Mouse (Mus musculus) myocyte (in vitro differentiated cells): Measurements from ENCODE around the gene Slc39a5.

Experiments used
- CEBPB ChIP-seq: IDR thresholded peaks from 2 replicates; pipeline ENCODE4 v1.6.1; 2011; ENCODE audit warnings: mild to moderate bottlenecking, moderate library complexity; ENCODE audit not compliant: poor library complexity, insufficient read depth, severe bottlenecking
- E2F4 ChIP-seq: IDR thresholded peaks from one replicate; pipeline ENCODE4 v1.6.1; 2011; ENCODE audit warnings: mild to moderate bottlenecking, control low read depth, moderate library complexity; ENCODE audit not compliant: insufficient read depth
- POLR2A ChIP-seq: IDR thresholded peaks from one replicate; pipeline ENCODE4 v1.6.1; 2011; ENCODE audit warnings: low read depth, mild to moderate bottlenecking, control low read depth, moderate library complexity; ENCODE audit not compliant: insufficient read length
- SRF ChIP-seq: IDR thresholded peaks from one replicate; pipeline ENCODE4 v1.6.1; 2011; ENCODE audit warnings: low read depth; ENCODE audit not compliant: control insufficient read depth, insufficient read length
- TCF12 ChIP-seq: IDR thresholded peaks from one replicate; pipeline ENCODE4 v1.6.1; 2011; ENCODE audit warnings: mild to moderate bottlenecking, control low read depth; ENCODE audit not compliant: poor library complexity, insufficient read depth, severe bottlenecking
- USF1 ChIP-seq: IDR thresholded peaks from one replicate; pipeline ENCODE4 v1.6.1; 2011; ENCODE audit warnings: low read depth, mild to moderate bottlenecking, control low read depth, moderate library complexity

DNA sequence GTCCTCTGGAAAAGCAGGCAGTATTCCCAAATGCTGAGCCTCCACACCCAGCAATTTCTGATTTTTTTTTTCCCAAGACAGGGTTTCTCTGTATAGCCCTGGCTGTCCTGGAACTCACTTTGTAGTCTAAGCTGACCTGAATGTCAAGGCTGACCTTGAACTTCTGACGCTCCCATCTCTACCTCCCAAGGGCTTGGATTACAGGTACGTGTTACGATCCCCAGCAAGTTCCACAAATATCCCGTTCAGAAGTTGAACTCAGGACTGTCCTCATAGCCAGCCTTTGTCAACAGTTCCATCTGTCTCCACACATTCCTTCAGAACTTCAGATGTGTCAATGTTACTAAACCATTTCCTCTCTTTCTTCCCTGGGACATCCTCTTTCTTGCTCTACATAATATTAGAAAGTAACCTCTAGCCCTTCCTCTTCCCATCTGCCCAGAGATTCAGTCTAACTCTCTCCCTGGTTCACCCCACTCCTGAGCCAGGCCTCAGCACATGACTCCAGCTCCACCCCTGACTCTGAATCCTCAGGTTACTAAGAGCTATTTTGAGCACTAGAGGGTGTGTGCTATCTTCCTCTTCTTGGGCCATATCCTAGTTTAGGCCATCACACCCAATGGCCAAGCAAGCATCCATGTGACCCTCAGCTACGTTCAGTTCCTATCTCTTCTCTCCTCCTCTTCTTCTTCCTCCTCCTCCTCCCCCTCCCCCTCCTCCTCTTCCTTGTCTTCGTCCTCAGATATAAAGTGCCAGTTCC lies 27.9 kb downstream of the Slc39a5 start:
- TF ChIP-seq CEBPB: no peak
- no peak for TF ChIP-seq E2F4
- no peak for TF ChIP-seq POLR2A
- TF ChIP-seq USF1: peak; percentile 62
- TF ChIP-seq TCF12: no peak
- TF ChIP-seq SRF: no peak
